ENCODE assay signal across 22 mouse cellular contexts in the genomic region with DNA sequence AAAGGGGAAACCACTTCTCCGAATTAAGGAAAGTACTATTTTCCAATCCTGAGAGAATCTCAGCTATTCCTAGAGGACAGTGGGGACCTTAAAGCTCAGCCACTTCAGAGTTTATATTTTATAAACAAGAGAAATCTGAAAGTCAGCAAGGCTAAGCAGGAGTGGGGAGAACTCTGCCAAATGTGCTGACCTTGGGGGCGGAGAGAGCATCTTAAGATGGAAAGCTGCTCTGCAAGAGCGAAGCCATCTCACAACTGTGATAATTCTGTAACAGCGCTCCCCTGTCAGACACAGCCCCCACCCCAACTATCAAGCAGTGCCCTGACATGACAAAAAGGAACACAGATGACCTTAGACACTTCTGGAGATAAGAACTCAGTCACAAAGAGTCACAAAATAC. TPM values are rescaled to one million over a fixed set of nuclear protein-coding genes. Genes with fewer than 3 reads are reported as not detected.
DNase-seq lines count a peak whose midpoint lies in the region; ATAC-seq and TF ChIP-seq lines count a peak whose summit lies in the region.
"Had no signal": no experiment of that assay in that cellular context is flagged by ENCODE, and none has a peak within 500 bp of the region (broad histone marks: within the 10 kb centered on the region; RNA-seq: fewer than 3 reads in every experiment).

No protein-coding gene starts in this region.

- ATAC-seq in midbrain, embryonic 11.5 days (ENCODE audit: low FRiP score) = no peak
- no peak for ATAC-seq in midbrain, embryonic 13.5 days
- ATAC-seq: activated CD4-positive, CD25-positive, alpha-beta regulatory T cell, adult 4 months; forebrain, embryonic 15.5 days had no signal

- peak; percentile 30 for DNase-seq in adrenal gland, postnatal 14 days
- no peak for DNase-seq in adrenal gland, postnatal 25 days
- DNase-seq in kidney, adult 2 months = peak; percentile 54
- no peak for DNase-seq in kidney, adult 11 months
- DNase-seq in midbrain, embryonic 11.5 days (ENCODE audit: low spot score, missing footprints) = peak; percentile 12
- DNase-seq in testis, postnatal 14 days (ENCODE audit: low spot score) = peak; percentile 59
- DNase-seq in midbrain, embryonic 10.5 days (ENCODE audit: low spot score) = no peak
- DNase-seq: cerebellum, adult 11 months; cerebellum, postnatal 10 days; heart, postnatal 14 days; spleen, adult 18-20 months; thymus, adult 18-20 months; thymus, postnatal 4 days had no signal

- H3K27me3 ChIP-seq in kidney, adult 2 months (replicated peaks; ENCODE audit: control insufficient read depth, insufficient read depth, low read length) = no peaks in the 10 kb centered on the region
- no peaks in the 10 kb centered on the region for H3K27me3 ChIP-seq in midbrain, embryonic 11.5 days (ENCODE audit: control insufficient read depth, insufficient read depth, low read length)
- H3K27me3 ChIP-seq in midbrain, embryonic 13.5 days = no peaks in the 10 kb centered on the region
- no peaks in the 10 kb centered on the region for H3K27me3 ChIP-seq in midbrain, embryonic 10.5 days (ENCODE audit: low read depth, poor library complexity, severe bottlenecking)
- H3K27me3 ChIP-seq: embryonic facial prominence, embryonic 13.5 days; forebrain, embryonic 15.5 days; hindbrain, embryonic 12.5 days; limb, embryonic 12.5 days had no signal

- WGBS in kidney, adult 2 months = 53% methylated on average over 4 of the region's 4 CpGs
- 80% methylated on average over 4 of the region's 4 CpGs for WGBS in midbrain, embryonic 11.5 days
- 80% methylated on average over 4 of the region's 4 CpGs for WGBS in midbrain, embryonic 13.5 days
- WGBS in midbrain, embryonic 10.5 days = 75% methylated on average over 4 of the region's 4 CpGs

- no peak for TF ChIP-seq CTCF in kidney, adult 2 months (conservative IDR thresholded peaks at IDR 0.05; ENCODE audit: insufficient read depth, insufficient read length, low read depth, low read length)

- no peak for TF ChIP-seq POLR2A in kidney, adult 2 months (IDR thresholded peaks at IDR 0.05; ENCODE audit: low read depth, low read length)

- no peaks in the 10 kb centered on the region for H3K36me3 ChIP-seq in kidney, adult 2 months (ENCODE audit: control insufficient read depth, insufficient read depth, low read length)
- H3K36me3 ChIP-seq in midbrain, embryonic 11.5 days (ENCODE audit: control insufficient read depth, insufficient read depth, low read length) = no peaks in the 10 kb centered on the region
- no peaks in the 10 kb centered on the region for H3K36me3 ChIP-seq in midbrain, embryonic 13.5 days
- H3K36me3 ChIP-seq in midbrain, embryonic 10.5 days = no peaks in the 10 kb centered on the region
- H3K36me3 ChIP-seq: embryonic facial prominence, embryonic 13.5 days; forebrain, embryonic 15.5 days; G1E; heart, embryonic 12.5 days; hindbrain, embryonic 12.5 days; limb, embryonic 12.5 days had no signal

- H3K4me2 ChIP-seq in midbrain, embryonic 11.5 days = no peak overlapping the region
- H3K4me2 ChIP-seq in midbrain, embryonic 13.5 days (replicated peaks) = no peak overlapping the region
- H3K4me2 ChIP-seq: embryonic facial prominence, embryonic 13.5 days; forebrain, embryonic 15.5 days; heart, embryonic 12.5 days; hindbrain, embryonic 12.5 days; limb, embryonic 12.5 days had no signal

- H3K4me1 ChIP-seq in kidney, adult 2 months (ENCODE audit: control insufficient read depth, insufficient read depth, low read length) = peaks cover 8% of the 10 kb centered on the region; the same call in 1 of the 2 replicates
- no peaks in the 10 kb centered on the region for H3K4me1 ChIP-seq in midbrain, embryonic 11.5 days (ENCODE audit: control insufficient read depth, insufficient read depth, low read length)
- H3K4me1 ChIP-seq in midbrain, embryonic 13.5 days (replicated peaks) = no peaks in the 10 kb centered on the region
- no peaks in the 10 kb centered on the region for H3K4me1 ChIP-seq in midbrain, embryonic 10.5 days
- H3K4me1 ChIP-seq: forebrain, embryonic 15.5 days; limb, embryonic 12.5 days had no signal

- no peak overlapping the region for H3K27ac ChIP-seq in kidney, adult 2 months (ENCODE audit: insufficient read depth, low read depth, low read length)
- H3K27ac ChIP-seq in midbrain, embryonic 11.5 days (ENCODE audit: low read depth, low read length) = no peak overlapping the region
- no peak overlapping the region for H3K27ac ChIP-seq in midbrain, embryonic 13.5 days
- no peak overlapping the region for H3K27ac ChIP-seq in midbrain, embryonic 10.5 days (replicated peaks)
- H3K27ac ChIP-seq: embryonic facial prominence, embryonic 13.5 days; forebrain, embryonic 15.5 days; hindbrain, embryonic 12.5 days; limb, embryonic 12.5 days; liver, embryonic 14.5 days had no signal

- H3K9me3 ChIP-seq in midbrain, embryonic 11.5 days (ENCODE audit: control insufficient read depth, low read length) = no peaks in the 10 kb centered on the region
- H3K9me3 ChIP-seq in midbrain, embryonic 13.5 days = no peaks in the 10 kb centered on the region
- H3K9me3 ChIP-seq in midbrain, embryonic 10.5 days (replicated peaks) = no peaks in the 10 kb centered on the region
- H3K9me3 ChIP-seq: embryonic facial prominence, embryonic 13.5 days; forebrain, embryonic 15.5 days; G1E; heart, embryonic 12.5 days; hindbrain, embryonic 12.5 days; limb, embryonic 12.5 days had no signal

- H3K9ac ChIP-seq in midbrain, embryonic 11.5 days (ENCODE audit: low read length) = no peak overlapping the region
- H3K9ac ChIP-seq in midbrain, embryonic 13.5 days (replicated peaks) = no peak overlapping the region
- H3K9ac ChIP-seq: embryonic facial prominence, embryonic 13.5 days; forebrain, embryonic 15.5 days; heart, embryonic 12.5 days; hindbrain, embryonic 12.5 days; limb, embryonic 12.5 days; liver, embryonic 14.5 days had no signal

- no peak overlapping the region for H3K4me3 ChIP-seq in kidney, adult 2 months (ENCODE audit: insufficient read depth, low read depth, low read length)
- no peak overlapping the region for H3K4me3 ChIP-seq in midbrain, embryonic 11.5 days (ENCODE audit: low read depth, low read length)
- no peak overlapping the region for H3K4me3 ChIP-seq in midbrain, embryonic 13.5 days (replicated peaks)
- no peak overlapping the region for H3K4me3 ChIP-seq in midbrain, embryonic 10.5 days
- H3K4me3 ChIP-seq: embryonic facial prominence, embryonic 13.5 days; forebrain, embryonic 15.5 days; heart, embryonic 12.5 days; hindbrain, embryonic 12.5 days; limb, embryonic 12.5 days had no signal

RNA-seq across cellular contexts. Expression of a gene that starts 13.6 kb away (rescaled TPM):
- 36.1 and 38.7 TPM in 2 replicates for total RNA-seq in adrenal gland, postnatal 14 days (2021)
- total RNA-seq in adrenal gland, postnatal 25 days (2021) = 59.2 and 85.6 TPM in 2 replicates
- 10.4 and 12.4 TPM in 2 replicates for polyA plus RNA-seq in kidney, adult 2 months (2012; rRNA removed)
- polyA plus RNA-seq in midbrain, embryonic 11.5 days (2014; fragmentation: Nextera tagmentation; extraction: Ambion mirVana) = 1.2 and 1.3 TPM in 2 replicates
- 2.4 and 2.8 TPM in 2 replicates for polyA plus RNA-seq in midbrain, embryonic 13.5 days (2015; fragmentation: Nextera tagmentation; extraction: Ambion mirVana)
- 0.56 and 0.92 TPM in 2 replicates for polyA plus RNA-seq in midbrain, embryonic 10.5 days (2016; fragmentation: Nextera tagmentation; extraction: Ambion mirVana)

Comparison
In these comparisons a context has a peak if more than half of its experiments do, and no peak if none do; other contexts are left out.
1. DNase-seq: peak in adrenal gland, postnatal 14 days (single experiment), kidney, adult 2 months (single experiment), midbrain, embryonic 11.5 days (single experiment) and testis, postnatal 14 days (single experiment); none in adrenal gland, postnatal 25 days (single experiment), kidney, adult 11 months (single experiment) and midbrain, embryonic 10.5 days (single experiment).